Mouse (Mus musculus): Measurements from ENCODE around the gene Rpl3. TPM values are rescaled to one million over a fixed set of nuclear protein-coding genes. Genes with fewer than 3 reads are reported as not detected.
"Not testable (repeated sequence)": the region's sequence is repeated elsewhere in the genome, so short reads cannot be mapped to it uniquely, and the experiment has no call there.

The Rpl3 gene
- total RNA-seq (2021) = 100 to 1,000 TPM; 163 to 184 TPM
- long read RNA-seq, experiment 1, transcript Rpl3-201 (10 exons, 1,351 nt) = major isoform, 198 of 206 reads
- long read RNA-seq, experiment 1, partial matches to known transcripts = 5 of 206 reads
- long read RNA-seq, experiment 1, other reads (novel, unspliced or antisense) = 1 of 206 reads
- long read RNA-seq, experiment 2, transcript Rpl3-201 (10 exons, 1,351 nt) = major isoform, 117 of 127 reads
- long read RNA-seq, experiment 2, partial matches to known transcripts = 8 of 127 reads
- long read RNA-seq, experiment 2, other reads (novel, unspliced or antisense) = 2 of 127 reads

GRCm38 (mm10) chr15:80091121-80091955, at the start of gene Rpl3, which contains the start of gene Syngr1:
Rpl3 (minus strand) TSS chr15:80091868.
Syngr1 (plus strand) TSS chr15:80091334.
- DNase-seq = peak; percentile 77 to 83

GRCm38 (mm10) chr15:80140878-80141277, 49.2 kb upstream of the Rpl3 start:
- no peak for DNase-seq

GRCm38 (mm10) chr15:80140302-80140701, 48.6 kb upstream of the Rpl3 start:
- no peak for DNase-seq

GRCm38 (mm10) chr15:80137945-80138791, 46.5 kb upstream of the Rpl3 start:
- no peak for DNase-seq

- DNase-seq = no peak
Measured at GRCm38 (mm10) chr15:80136645-80137044, 45.0 kb upstream of the Rpl3 start.

- DNase-seq = no peak
Measured at GRCm38 (mm10) chr15:80135499-80135898, 43.8 kb upstream of the Rpl3 start.

GRCm38 (mm10) chr15:80134450-80134847, 42.8 kb upstream of the Rpl3 start:
- DNase-seq = peak; percentile 50

- peak in 1 of 2 experiments; percentile 40 for DNase-seq
Measured at GRCm38 (mm10) chr15:80133682-80134449, 42.2 kb upstream of the Rpl3 start.

GRCm38 (mm10) chr15:80132993-80133586, 41.4 kb upstream of the Rpl3 start, which contains the start of gene Tab1:
Tab1 (plus strand) TSS chr15:80133127.
- peak; percentile 93 to 94 for DNase-seq

GRCm38 (mm10) chr15:80132452-80132851, 40.8 kb upstream of the Rpl3 start:
- DNase-seq = no peak

GRCm38 (mm10) chr15:80131421-80131820, 39.8 kb upstream of the Rpl3 start:
- DNase-seq = no peak

GRCm38 (mm10) chr15:80130689-80131088, 39.0 kb upstream of the Rpl3 start:
- no peak for DNase-seq

GRCm38 (mm10) chr15:80129982-80130381, 38.3 kb upstream of the Rpl3 start:
- DNase-seq = no peak

- no peak for DNase-seq
Measured at GRCm38 (mm10) chr15:80127191-80127590, 35.5 kb upstream of the Rpl3 start.

- DNase-seq = no peak
Measured at GRCm38 (mm10) chr15:80124651-80125050, 33.0 kb upstream of the Rpl3 start.

- DNase-seq = not testable (repeated sequence)
Measured at GRCm38 (mm10) chr15:80122431-80122830, 30.8 kb upstream of the Rpl3 start.

- no peak for DNase-seq
Measured at GRCm38 (mm10) chr15:80121721-80122325, 30.2 kb upstream of the Rpl3 start.

- no peak for DNase-seq
Measured at GRCm38 (mm10) chr15:80119076-80119475, 27.4 kb upstream of the Rpl3 start.

GRCm38 (mm10) chr15:80117154-80117553, 25.5 kb upstream of the Rpl3 start:
- no peak for DNase-seq

Measured in heart, adult 18-20 months (tissue).